Mouse (Mus musculus): ENCODE results near the gene Gm28305.
A peak's percentile ranks its signal among the peaks of the same experiment; 100 is the strongest.

The Gm28305 gene

GRCm38 (mm10) chr9:104099060-104099459, 58.6 kb downstream of the Gm28305 start:
- no peak for TF ChIP-seq GATA4 (IDR thresholded peaks at IDR 0.05; ENCODE audit: insufficient replicate concordance, low read length)

- TF ChIP-seq GATA4 (IDR thresholded peaks at IDR 0.05; ENCODE audit: insufficient replicate concordance, low read length): no peak
Measured at GRCm38 (mm10) chr9:104100822-104101221, 60.4 kb downstream of the Gm28305 start.

DNA sequence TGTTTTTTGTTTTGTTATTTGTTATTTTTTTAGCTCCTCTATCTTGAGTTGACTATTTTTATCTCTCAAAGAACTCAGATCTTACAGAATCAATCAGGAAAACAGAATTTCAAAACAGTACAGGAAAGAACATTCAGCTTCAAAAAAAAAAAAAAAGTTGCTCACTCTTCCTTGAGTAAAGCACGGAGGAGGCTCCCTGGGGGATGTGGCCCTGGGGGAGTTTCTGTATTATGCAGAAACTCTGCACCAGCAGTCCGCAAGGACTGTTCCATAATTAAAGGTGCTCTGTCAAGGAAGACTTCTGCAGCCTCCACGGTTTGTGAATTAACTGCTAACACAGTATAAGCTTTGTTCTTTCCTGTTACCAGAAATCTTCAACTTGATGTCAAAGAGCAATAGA, 61.0 kb downstream of the Gm28305 start:
- no peak for TF ChIP-seq GATA4 (IDR thresholded peaks at IDR 0.05; ENCODE audit: insufficient replicate concordance, low read length)

DNA sequence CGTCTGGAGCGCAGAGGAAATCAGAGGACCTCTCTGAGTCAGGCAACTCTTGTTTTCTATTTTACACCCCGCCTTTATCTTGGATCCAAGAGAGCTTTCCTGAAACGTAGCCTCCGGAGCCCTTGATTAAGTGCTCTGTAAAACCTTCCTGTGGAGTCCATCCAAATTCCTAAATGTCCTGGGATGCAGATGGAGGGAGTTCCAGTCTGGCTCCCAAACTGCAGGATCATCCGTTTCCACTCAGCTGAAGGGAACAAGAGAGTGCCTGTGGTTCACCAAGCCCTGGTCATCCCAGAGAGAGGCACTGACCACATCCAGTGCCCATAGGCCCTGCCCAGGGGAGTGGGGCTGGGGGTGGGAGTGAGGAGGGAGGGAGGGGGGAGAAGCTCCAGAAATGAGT, 61.8 kb downstream of the Gm28305 start:
- no peak for TF ChIP-seq GATA4 (IDR thresholded peaks at IDR 0.05; ENCODE audit: insufficient replicate concordance, low read length)

GRCm38 (mm10) chr9:104102901-104103300, 62.4 kb downstream of the Gm28305 start:
- TF ChIP-seq GATA4 (IDR thresholded peaks at IDR 0.05; ENCODE audit: insufficient replicate concordance, low read length): no peak

DNA sequence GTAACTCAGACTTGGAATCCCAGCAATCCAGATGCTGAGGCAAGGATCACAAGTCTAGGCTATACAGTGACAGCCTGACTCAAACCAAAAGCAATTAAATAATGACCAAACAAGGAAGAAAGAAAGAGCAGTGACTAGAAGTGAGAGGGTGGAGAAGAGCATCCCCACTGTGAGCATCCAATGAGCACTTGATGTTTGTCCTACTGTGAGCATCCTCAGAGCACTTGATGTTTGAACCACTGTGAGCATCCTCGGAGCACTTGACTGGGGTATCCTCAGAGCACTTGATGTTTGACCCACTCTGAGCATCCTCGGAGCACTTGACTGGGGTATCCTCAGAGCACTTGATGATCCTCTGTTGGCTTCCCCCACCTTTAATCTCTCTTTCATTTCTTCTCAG, 64.5 kb downstream of the Gm28305 start:
- TF ChIP-seq GATA4 (IDR thresholded peaks at IDR 0.05; ENCODE audit: insufficient replicate concordance, low read length): no peak

GRCm38 (mm10) chr9:104106930-104107329, 66.5 kb downstream of the Gm28305 start:
- TF ChIP-seq GATA4 (IDR thresholded peaks at IDR 0.05; ENCODE audit: insufficient replicate concordance, low read length): no peak

DNA sequence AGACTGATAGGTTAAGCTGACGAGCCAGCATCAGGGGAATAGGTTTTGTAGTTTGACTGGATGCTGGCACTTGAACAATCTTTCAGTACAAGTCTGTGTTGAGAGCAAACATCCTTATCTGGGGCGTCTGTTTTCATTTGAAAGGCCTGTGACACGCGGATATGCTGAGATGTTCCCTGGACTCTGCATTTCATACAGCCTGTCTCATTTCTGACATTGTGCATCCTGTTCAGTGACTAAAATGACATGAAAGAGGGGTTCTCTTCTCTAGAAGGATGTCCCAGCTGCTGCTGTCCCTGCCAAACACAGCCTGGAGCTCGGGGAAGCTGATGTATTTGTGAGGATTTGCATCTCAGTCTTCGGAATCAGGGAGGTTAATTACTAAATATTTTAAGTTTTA, 67.0 kb downstream of the Gm28305 start:
- TF ChIP-seq GATA4 (IDR thresholded peaks at IDR 0.05; ENCODE audit: insufficient replicate concordance, low read length): peak; percentile 23; the same call in 1 of the 2 replicates

- TF ChIP-seq GATA4 (IDR thresholded peaks at IDR 0.05; ENCODE audit: insufficient replicate concordance, low read length): no peak
Measured at GRCm38 (mm10) chr9:104108571-104109143, 68.2 kb downstream of the Gm28305 start.

DNA sequence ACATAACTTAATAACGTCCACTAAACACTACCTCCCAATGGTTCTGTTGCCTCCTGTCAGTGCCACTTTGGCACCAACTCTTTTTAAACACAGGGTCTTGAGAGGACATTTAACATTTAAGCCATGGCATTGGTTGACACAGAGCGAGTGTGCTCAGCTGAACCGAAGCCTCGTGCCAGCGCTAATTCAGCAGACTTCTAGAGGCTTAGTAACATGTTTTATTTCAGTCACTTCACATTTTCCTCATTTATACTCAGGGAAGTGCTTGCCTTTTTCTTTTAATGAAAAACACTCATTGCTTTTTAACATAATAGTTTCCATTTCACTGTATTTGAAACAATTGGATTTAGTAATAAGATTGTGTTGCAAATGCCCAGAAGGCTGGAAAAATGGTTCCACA, 68.7 kb downstream of the Gm28305 start:
- TF ChIP-seq GATA4 (IDR thresholded peaks at IDR 0.05; ENCODE audit: insufficient replicate concordance, low read length): no peak

DNA sequence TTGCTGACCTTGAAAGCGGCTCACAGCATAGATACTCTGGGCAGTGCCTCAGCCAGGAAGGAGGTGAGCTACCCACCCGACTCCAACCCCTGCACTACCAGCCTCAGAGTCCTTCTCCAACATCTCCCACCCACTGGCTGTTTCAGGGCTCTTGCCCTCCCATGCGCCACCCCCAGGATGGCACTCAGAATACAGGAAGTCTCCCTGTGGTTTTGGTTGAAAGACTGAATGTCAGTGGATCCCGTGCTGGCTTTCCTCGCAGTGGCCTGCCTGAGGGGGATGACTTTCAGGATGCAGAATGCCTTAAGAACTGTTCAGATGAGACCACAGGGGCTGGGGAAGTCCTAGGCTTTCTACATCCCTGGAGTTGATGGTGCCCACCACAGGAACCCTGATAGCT, 82.6 kb downstream of the Gm28305 start:
- no peak for TF ChIP-seq GATA4 (IDR thresholded peaks at IDR 0.05; ENCODE audit: insufficient replicate concordance, low read length)

DNA sequence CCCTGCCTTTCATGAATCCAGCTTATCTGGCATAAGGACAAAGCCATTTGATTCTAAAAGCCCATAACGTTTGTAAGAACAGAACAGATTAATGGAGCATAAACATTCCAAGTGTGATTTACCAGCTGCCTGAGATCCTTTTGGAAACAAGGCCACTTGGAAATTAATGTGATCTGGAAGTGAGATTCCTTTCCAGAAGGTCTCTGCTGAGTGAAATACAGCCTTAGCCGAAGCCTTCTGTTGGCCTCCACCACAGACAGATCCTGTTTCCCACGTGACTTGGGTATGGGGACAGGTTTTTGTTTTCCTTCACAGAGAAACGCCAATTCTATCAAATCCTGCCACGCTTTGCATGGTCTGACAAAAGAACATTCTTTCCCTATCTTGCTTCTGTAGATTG, 83.2 kb downstream of the Gm28305 start:
- no peak for TF ChIP-seq GATA4 (IDR thresholded peaks at IDR 0.05; ENCODE audit: insufficient replicate concordance, low read length)
